Mouse (Mus musculus) sigmoid colon, adult 10 weeks (tissue): ENCODE results near the gene Mtrf1l. TPM values are rescaled to one million over a fixed set of nuclear protein-coding genes. Genes with fewer than 3 reads are reported as not detected.

Experiments used
- polyA plus RNA-seq: library from polyadenylated mRNA; stranded (reverse); fragments of 350-450 nt; fragmentation: Illumina TruSeq; extraction: RNeasy Lipid Tissue Mini Kit (QIAGEN cat#74804); gene quantifications from one replicate; pipeline ENCODE4 v1.2.3, GENCODE M21; 2014; ENCODE audit warnings: low read depth, low replicate concordance

Gene Mtrf1l
- polyA plus RNA-seq = 44.3 TPM

GRCm38 (mm10) chr10:5823740-5824491 lies at the start of gene Mtrf1l:
Gene Mtrf1l (minus strand): TSS chr10:5823910.

GRCm38 (mm10) chr10:5805243-5805730 lies 18.4 kb downstream of the Mtrf1l start, which contains the start of gene Fbxo5:
Gene Fbxo5 (minus strand): TSS chr10:5805600.

Other genes starting within 250 kb of the Mtrf1l start
- 6.7 TPM for gene Myct1, start 230.1 kb downstream of the Mtrf1l start, polyA plus RNA-seq
- gene Vip, start 184.7 kb downstream of the Mtrf1l start, polyA plus RNA-seq = 169 TPM
- gene Fbxo5, start 18.3 kb downstream of the Mtrf1l start, polyA plus RNA-seq = 16.8 TPM
- 24.5 TPM for gene Rgs17, start 98.5 kb upstream of the Mtrf1l start, polyA plus RNA-seq